Mouse (Mus musculus): ENCODE data around the gene Cd80.

The Cd80 gene

GRCm38 (mm10) chr16:38450707-38451106, 4.7 kb upstream of the Cd80 start:
- no peak for DNase-seq

- peak; percentile 11 for DNase-seq
These were observed 3.7 kb upstream of the Cd80 start for GRCm38 (mm10) chr16:38451421-38452205.

GRCm38 (mm10) chr16:38452442-38453202, 2.7 kb upstream of the Cd80 start, which contains the start of gene Adprh:
Adprh (minus strand) TSS chr16:38452703.
- peak; percentile 91 for DNase-seq

GRCm38 (mm10) chr16:38453203-38453553, 2.2 kb upstream of the Cd80 start:
- DNase-seq = no peak

GRCm38 (mm10) chr16:38453952-38454351, 1.4 kb upstream of the Cd80 start:
- DNase-seq = no peak

- no peak for DNase-seq
These were observed 667 bp upstream of the Cd80 start for GRCm38 (mm10) chr16:38454533-38455254.

GRCm38 (mm10) chr16:38456812-38457567, 1.6 kb downstream of the Cd80 start:
- peak; percentile 45 for DNase-seq

- no peak for DNase-seq
These were observed 3.4 kb downstream of the Cd80 start for GRCm38 (mm10) chr16:38458600-38459280.

GRCm38 (mm10) chr16:38459990-38460389, 4.6 kb downstream of the Cd80 start:
- DNase-seq = no peak

- no peak for DNase-seq
These were observed 6.4 kb downstream of the Cd80 start for GRCm38 (mm10) chr16:38461749-38462148.

GRCm38 (mm10) chr16:38462161-38462560, 6.8 kb downstream of the Cd80 start:
- no peak for DNase-seq

GRCm38 (mm10) chr16:38463305-38463704, 7.9 kb downstream of the Cd80 start:
- DNase-seq = no peak

- DNase-seq = no peak
These were observed 10.7 kb downstream of the Cd80 start for GRCm38 (mm10) chr16:38466089-38466488.

- no peak for DNase-seq
These were observed 11.9 kb downstream of the Cd80 start for GRCm38 (mm10) chr16:38467091-38467916.

GRCm38 (mm10) chr16:38467917-38468705, 12.8 kb downstream of the Cd80 start:
- no peak for DNase-seq

GRCm38 (mm10) chr16:38468706-38469018, 13.3 kb downstream of the Cd80 start:
- no peak for DNase-seq

- DNase-seq = no peak
These were observed 14.1 kb downstream of the Cd80 start for GRCm38 (mm10) chr16:38469437-38469836.

- DNase-seq = no peak
These were observed 16.5 kb downstream of the Cd80 start for GRCm38 (mm10) chr16:38471697-38472506.

GRCm38 (mm10) chr16:38472507-38472873, 17.1 kb downstream of the Cd80 start:
- no peak for DNase-seq

- DNase-seq = no peak
These were observed 18.3 kb downstream of the Cd80 start for GRCm38 (mm10) chr16:38473661-38474060.

Data from layer of hippocampus, adult 9-11 months (tissue).